Mouse (Mus musculus) spleen, adult 12 weeks (tissue): ENCODE data around the gene Slc35g1.
"Not testable (repeated sequence)": the region's sequence is repeated elsewhere in the genome, so short reads cannot be mapped to it uniquely, and the experiment has no call there.

ENCODE experiments used
- DNase-seq: peaks from one replicate; pipeline ENCODE4 v3.0.0; 2022; ENCODE audit warnings: low spot score

The Slc35g1 gene

GRCm38 (mm10) chr19:38395701-38396632, at the start of gene Slc35g1:
Gene Slc35g1 (plus strand): TSS chr19:38395980.
- DNase-seq: peak; percentile 65

- no peak for DNase-seq
These were observed 47.3 kb upstream of the Slc35g1 start for GRCm38 (mm10) chr19:38348271-38349012.

GRCm38 (mm10) chr19:38349013-38349341, 46.8 kb upstream of the Slc35g1 start:
- no peak for DNase-seq

- no peak for DNase-seq
These were observed 44.6 kb upstream of the Slc35g1 start for GRCm38 (mm10) chr19:38351202-38351601.

- DNase-seq: no peak
These were observed 44.1 kb upstream of the Slc35g1 start for GRCm38 (mm10) chr19:38351728-38352127.

- DNase-seq: no peak
These were observed 43.2 kb upstream of the Slc35g1 start for GRCm38 (mm10) chr19:38352495-38353130.

GRCm38 (mm10) chr19:38354279-38354678, 41.5 kb upstream of the Slc35g1 start:
- DNase-seq: no peak

- no peak for DNase-seq
These were observed 40.9 kb upstream of the Slc35g1 start for GRCm38 (mm10) chr19:38354819-38355360.

- no peak for DNase-seq
These were observed 39.5 kb upstream of the Slc35g1 start for GRCm38 (mm10) chr19:38356211-38356828.

- DNase-seq: no peak
These were observed 37.7 kb upstream of the Slc35g1 start for GRCm38 (mm10) chr19:38357956-38358623.

- DNase-seq: no peak
These were observed 36.5 kb upstream of the Slc35g1 start for GRCm38 (mm10) chr19:38359287-38359686.

- DNase-seq: no peak
These were observed 33.9 kb upstream of the Slc35g1 start for GRCm38 (mm10) chr19:38361850-38362249.

- no peak for DNase-seq
These were observed 32.4 kb upstream of the Slc35g1 start for GRCm38 (mm10) chr19:38363358-38363757.

- DNase-seq: no peak
These were observed 31.7 kb upstream of the Slc35g1 start for GRCm38 (mm10) chr19:38363879-38364659.

- no peak for DNase-seq
These were observed 30.7 kb upstream of the Slc35g1 start for GRCm38 (mm10) chr19:38364939-38365614.

GRCm38 (mm10) chr19:38372460-38373102, 23.2 kb upstream of the Slc35g1 start:
- DNase-seq: no peak

GRCm38 (mm10) chr19:38373371-38373770, 22.4 kb upstream of the Slc35g1 start:
- no peak for DNase-seq

- DNase-seq: no peak
These were observed 12.0 kb upstream of the Slc35g1 start for GRCm38 (mm10) chr19:38383769-38384168.

- not testable (repeated sequence) for DNase-seq
These were observed 8.8 kb upstream of the Slc35g1 start for GRCm38 (mm10) chr19:38387021-38387420.
